Mouse (Mus musculus) testis, adult 2 months (tissue): ENCODE data around the gene Sf1. TPM values are rescaled to one million over a fixed set of nuclear protein-coding genes. Genes with fewer than 3 reads are reported as not detected.
A peak's percentile ranks its signal among the peaks of the same experiment; 100 is the strongest.

Experiments used
- H3K27ac ChIP-seq: fragments of 200-500 bp; 2 replicates; pipeline ENCODE4 v1.5.1; 2012; ENCODE audit warnings: low read depth, low read length; ENCODE audit not compliant: control insufficient read depth, insufficient read depth
- H3K27me3 ChIP-seq: fragments of 200-500 bp; 2 replicates; pipeline ENCODE4 v1.6.1; 2012; ENCODE audit warnings: mild to moderate bottlenecking, low read length, moderate library complexity; ENCODE audit not compliant: control insufficient read depth, insufficient read depth
- H3K36me3 ChIP-seq: fragments of 200-500 bp; 2 replicates; pipeline ENCODE4 v1.6.1; 2012; ENCODE audit warnings: mild to moderate bottlenecking, low read length; ENCODE audit not compliant: control insufficient read depth, insufficient read depth
- H3K4me1 ChIP-seq: fragments of 200-500 bp; 2 replicates; pipeline ENCODE4 v1.6.1; 2012; ENCODE audit warnings: low read length; ENCODE audit not compliant: control insufficient read depth, insufficient read depth
- H3K4me3 ChIP-seq: fragments of 200-500 bp; 2 replicates; pipeline ENCODE4 v1.5.1; 2012; ENCODE audit warnings: low read depth, mild to moderate bottlenecking, low read length, moderate library complexity, mixed read lengths; ENCODE audit not compliant: control insufficient read depth
- CTCF ChIP-seq: fragments of 200-500 bp; IDR thresholded peaks from 2 replicates; pipeline ENCODE4 v1.5.1; 2012; ENCODE audit warnings: low read depth, mild to moderate bottlenecking, inconsistent platforms, low read length, moderate library complexity; ENCODE audit not compliant: control insufficient read depth, insufficient read depth, insufficient replicate concordance
- POLR2A ChIP-seq: fragments of 200-500 bp; IDR thresholded peaks from 2 replicates; pipeline ENCODE4 v1.6.1; 2012; ENCODE audit warnings: low read depth, mild to moderate bottlenecking, inconsistent platforms, low read length, moderate library complexity; ENCODE audit not compliant: control insufficient read depth
- polyA plus RNA-seq: library from polyadenylated mRNA; depleted of rRNA; stranded (reverse); fragments of >200 nt; gene quantifications from 2 replicates; pipeline ENCODE4 v1.2.3, GENCODE M21; 2012

Sf1 gene
- polyA plus RNA-seq, 1 experiment: 167 TPM

DNA sequence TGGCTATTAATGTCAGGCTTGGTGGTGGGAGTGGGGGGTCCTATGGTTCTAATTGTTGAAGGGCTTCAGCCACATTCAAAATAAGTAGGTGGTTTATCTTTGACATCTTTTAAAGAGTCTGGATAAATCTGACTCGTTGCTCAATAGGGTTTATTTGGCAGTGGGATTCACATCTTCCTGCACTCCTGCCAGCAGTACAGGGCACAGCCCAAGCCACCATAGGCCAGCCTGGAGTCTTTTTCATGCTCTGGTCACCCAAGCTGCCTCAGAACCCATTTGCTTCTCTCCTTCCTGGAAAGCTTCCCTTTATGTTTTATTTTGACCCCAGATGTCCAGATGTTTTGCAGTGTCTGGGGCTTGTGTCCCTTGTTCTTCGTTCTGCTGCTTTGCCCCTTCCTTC is 13.2 kb downstream of the Sf1 start:
- H3K4me3 ChIP-seq: no peak overlapping the region
- TF ChIP-seq CTCF (no peak), POLR2A (no peak)
- peaks cover 11% of the 10 kb centered on the region for H3K36me3 ChIP-seq
- no peaks in the 10 kb centered on the region for H3K27me3 ChIP-seq
- H3K4me1 ChIP-seq: peaks cover 2% of the 10 kb centered on the region; the same call in 1 of the 2 replicates
- no peak overlapping the region for H3K27ac ChIP-seq

DNA sequence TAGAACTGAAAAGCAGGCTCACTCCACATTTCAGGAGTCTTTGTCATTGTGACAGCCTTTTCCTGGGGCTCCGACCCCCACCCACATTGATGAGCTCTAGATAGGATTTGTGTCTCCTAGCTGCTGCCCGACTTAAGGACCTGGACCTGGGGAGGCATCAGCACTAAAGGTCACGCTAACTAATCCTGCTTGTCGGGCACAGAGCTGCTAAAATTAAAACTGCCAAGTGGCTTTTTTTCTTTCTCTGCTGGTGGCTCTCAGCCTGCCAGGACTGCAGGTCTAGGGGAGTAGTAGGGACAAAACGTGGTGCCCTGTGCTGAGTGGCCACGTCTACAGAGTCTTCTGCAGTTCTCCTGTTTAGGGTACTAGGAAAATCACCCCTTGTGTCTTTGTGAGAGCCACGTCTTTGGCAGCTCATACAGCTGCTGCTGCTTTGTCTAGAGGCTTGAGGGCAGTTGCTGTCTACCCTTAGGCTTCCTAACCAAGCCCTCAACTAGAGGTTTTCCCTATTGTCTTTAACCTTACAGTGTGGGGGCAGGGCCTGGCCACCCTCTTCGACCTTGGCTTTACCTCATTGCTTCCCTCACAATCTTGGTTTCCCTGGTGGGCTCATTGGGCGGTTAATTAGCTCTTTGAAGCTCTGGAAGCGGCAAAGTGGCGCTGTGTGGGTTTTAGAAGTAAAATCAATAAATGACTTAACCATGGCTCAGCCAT is 14.0 kb downstream of the Sf1 start:
- no peak overlapping the region for H3K4me3 ChIP-seq
- H3K36me3 ChIP-seq: peaks cover 11% of the 10 kb centered on the region
- no peaks in the 10 kb centered on the region for H3K27me3 ChIP-seq
- peaks cover 2% of the 10 kb centered on the region; the same call in 1 of the 2 replicates for H3K4me1 ChIP-seq
- TF ChIP-seq CTCF: no peak
- TF ChIP-seq POLR2A: no peak
- H3K27ac ChIP-seq: no peak overlapping the region

DNA sequence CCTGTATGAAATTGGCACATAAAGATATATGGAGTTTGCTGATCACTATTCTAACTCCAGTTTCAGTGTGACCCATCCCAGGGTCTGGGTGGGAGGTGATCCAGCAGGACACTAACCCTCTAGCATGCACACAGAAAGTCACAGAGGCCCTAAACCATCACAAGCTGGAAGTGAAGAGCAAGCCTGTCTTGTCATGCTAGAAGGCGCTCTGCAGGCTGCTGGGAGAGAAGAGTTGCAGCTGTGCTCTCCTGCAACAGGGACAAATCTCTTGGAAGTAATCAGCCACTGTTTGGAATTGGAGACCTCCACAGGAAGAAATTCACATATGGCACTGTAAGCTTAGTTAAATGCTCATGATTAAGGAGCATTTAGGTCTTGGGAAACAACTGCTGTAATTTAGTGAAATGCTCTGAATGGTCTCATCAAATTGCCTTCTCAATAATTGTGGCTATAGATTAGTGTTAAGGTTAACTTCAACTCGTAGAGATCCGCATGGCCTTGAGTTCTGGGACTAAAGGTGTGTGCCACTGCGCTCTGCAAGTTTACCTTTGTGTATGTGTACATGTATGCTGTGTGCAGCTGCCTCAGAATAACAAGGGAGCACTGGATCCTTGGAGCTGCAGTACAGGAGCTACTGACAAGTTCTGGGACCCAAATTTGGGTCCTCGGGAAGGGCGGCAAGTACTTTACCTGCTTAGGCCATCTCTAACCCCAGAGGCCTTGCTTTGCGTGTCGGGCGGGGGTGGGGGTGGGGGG is 17.1 kb downstream of the Sf1 start:
- peaks cover 3% of the 10 kb centered on the region; the same call in 1 of the 2 replicates for H3K36me3 ChIP-seq

DNA sequence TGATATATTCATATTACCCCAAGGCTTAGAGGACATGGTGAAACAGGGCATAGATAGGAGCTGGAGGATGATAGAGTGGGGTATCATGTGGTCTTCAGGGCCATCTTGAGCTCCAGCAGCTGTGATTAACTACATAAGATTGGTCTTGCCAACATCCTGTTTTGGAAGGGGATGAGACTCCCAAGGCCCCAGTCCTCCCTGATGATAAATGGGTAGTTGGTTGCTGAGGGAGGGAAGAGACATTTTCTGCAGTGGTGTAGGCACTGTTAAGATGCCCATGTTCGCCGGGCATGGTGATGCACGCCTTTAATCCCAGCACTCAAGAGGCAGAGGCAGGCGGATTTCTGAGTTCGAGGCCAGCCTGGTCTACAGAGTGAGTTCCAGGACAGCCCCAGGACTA is 17.7 kb downstream of the Sf1 start:
- Histone ChIP-seq H3K27me3 (no peaks in the 10 kb centered on the region), H3K27ac (no peak overlapping the region), H3K36me3 (no peaks in the 10 kb centered on the region), H3K4me1 (no peaks in the 10 kb centered on the region), H3K4me3 (no peak overlapping the region)
- TF ChIP-seq CTCF (no peak), POLR2A (no peak)

More for the DNA sequence above, 17.1 kb downstream of the Sf1 start:
- Histone ChIP-seq H3K4me3 (no peak overlapping the region), H3K27ac (no peak overlapping the region), H3K4me1 (0 out of 2 replicates have a peak, but pooled peaks cover 2% of the 10 kb centered on the region), H3K27me3 (no peaks in the 10 kb centered on the region)
- TF ChIP-seq CTCF (no peak), POLR2A (no peak)

DNA sequence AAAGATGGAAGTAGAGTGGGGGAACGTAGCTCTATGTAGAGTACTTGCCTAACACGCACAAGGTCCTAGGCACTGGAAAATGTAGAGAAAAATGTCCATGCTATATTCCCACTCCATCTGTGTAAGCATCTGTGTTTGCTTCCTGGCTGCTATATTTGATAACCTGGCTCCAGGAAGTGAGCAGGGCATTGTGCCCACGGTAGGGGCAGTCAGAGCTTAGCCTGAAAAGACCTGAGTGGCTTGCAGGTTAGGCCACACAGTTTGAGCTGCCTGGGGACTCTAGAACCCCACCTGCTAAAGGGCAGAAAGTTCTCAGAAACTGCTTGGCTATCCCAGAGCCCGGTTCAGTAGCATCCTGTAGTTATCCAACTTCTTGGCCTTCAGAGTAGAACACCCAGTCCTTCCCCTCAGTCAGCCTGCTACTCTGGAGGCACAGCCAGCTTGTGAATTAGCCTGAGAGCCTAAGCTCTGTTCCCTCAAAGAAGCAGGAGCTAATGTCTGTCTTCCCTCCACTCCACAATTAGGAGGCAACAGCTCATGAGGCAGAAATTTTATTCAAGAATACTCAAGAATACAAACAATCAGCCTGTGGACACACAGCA is 18.9 kb downstream of the Sf1 start:
- H3K36me3 ChIP-seq: no peaks in the 10 kb centered on the region
- no peaks in the 10 kb centered on the region for H3K4me1 ChIP-seq
- H3K27ac ChIP-seq: no peak overlapping the region
- H3K27me3 ChIP-seq: no peaks in the 10 kb centered on the region
- H3K4me3 ChIP-seq: no peak overlapping the region
- no peak for TF ChIP-seq POLR2A
- TF ChIP-seq CTCF: no peak

DNA sequence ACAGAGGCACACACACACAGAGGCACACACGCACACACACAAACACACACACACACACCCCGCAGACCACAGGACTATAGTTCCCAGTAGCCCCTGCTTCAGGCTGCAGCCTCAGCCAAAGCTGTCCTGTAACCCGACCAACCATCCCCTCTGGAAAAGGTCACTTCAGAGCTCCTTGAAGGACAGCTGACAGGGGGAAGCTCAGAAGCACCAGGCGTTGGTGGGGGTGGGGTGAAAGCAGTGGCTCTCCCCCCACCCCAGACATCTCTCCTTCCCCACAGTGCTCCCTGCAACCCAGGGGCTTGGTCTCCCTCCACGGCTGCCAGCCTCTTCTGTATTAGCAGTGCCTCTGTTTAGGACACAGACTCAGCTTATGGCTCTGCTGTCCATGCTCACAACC is 20.0 kb downstream of the Sf1 start:
- Histone ChIP-seq H3K4me1 (no peaks in the 10 kb centered on the region), H3K4me3 (no peak overlapping the region), H3K27me3 (no peaks in the 10 kb centered on the region), H3K27ac (no peak overlapping the region), H3K36me3 (no peaks in the 10 kb centered on the region)
- no peak for TF ChIP-seq POLR2A

DNA sequence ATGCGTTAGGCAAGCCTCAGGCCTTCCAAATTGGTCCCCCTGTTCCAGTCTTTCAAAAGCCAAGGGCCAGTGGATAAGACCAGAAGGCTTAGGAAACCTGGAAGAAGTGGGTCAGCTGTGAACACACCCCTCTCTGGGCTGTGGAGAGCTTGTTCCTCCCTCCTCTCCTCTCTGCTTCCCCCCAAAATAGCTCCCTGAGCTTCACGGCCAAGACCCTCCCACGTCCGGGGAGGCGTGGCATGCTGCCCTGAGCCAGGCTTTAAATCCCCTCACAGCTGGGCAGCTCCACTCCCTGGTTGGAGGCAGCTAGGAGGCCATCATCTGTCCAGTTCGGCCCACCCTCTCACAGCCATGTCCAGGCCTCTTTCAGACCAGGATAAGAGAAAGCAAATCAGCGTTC is 20.6 kb downstream of the Sf1 start, which contains the start of gene Pygm:
Gene Pygm (plus strand): TSS at position 272 of the 400 bp plus-strand sequence.
- Histone ChIP-seq H3K27ac (no peak within 1 kb of the TSS), H3K4me1 (no peaks in the 10 kb centered on the region), H3K27me3 (no peaks in the 10 kb centered on the region), H3K4me3 (no peak within 1 kb of the TSS), H3K36me3 (no peaks in the 10 kb centered on the region)
- TF ChIP-seq POLR2A (peak; percentile 46; the same call in 1 of the 2 replicates), CTCF (no peak)
